Mouse (Mus musculus) midbrain, embryonic 10.5 days (tissue): Measurements from ENCODE around the gene Utrn. TPM values are rescaled to one million over a fixed set of nuclear protein-coding genes. Genes with fewer than 3 reads are reported as not detected.

Source experiments
- DNase-seq: peaks from one replicate; pipeline ENCODE4 v3.0.0-alpha.2; 2017; ENCODE audit warnings: low spot score
- H3K27ac ChIP-seq: fragments of 300-500 bp; sonication (generic); replicated peaks from 2 replicates; pipeline ENCODE4 v1.5.1; 2016; ENCODE audit warnings: mild to moderate bottlenecking
- H3K27me3 ChIP-seq: fragments of 300-500 bp; sonication (generic); 2 replicates; pipeline ENCODE4 v1.6.1; 2016; ENCODE audit warnings: low read depth, mild to moderate bottlenecking; ENCODE audit not compliant: poor library complexity, severe bottlenecking
- H3K36me3 ChIP-seq: fragments of 300-500 bp; sonication (generic); 2 replicates; pipeline ENCODE4 v1.6.1; 2016; ENCODE audit warnings: mild to moderate bottlenecking, moderate library complexity
- H3K4me1 ChIP-seq: fragments of 300-500 bp; sonication (generic); 2 replicates; pipeline ENCODE4 v1.6.1; 2016
- H3K4me3 ChIP-seq: fragments of 300-500 bp; sonication (generic); 2 replicates; pipeline ENCODE4 v1.5.1; 2016; ENCODE audit warnings: mild to moderate bottlenecking, moderate library complexity
- H3K9me3 ChIP-seq: fragments of 300-500 bp; sonication (generic); replicated peaks from 2 replicates; pipeline ENCODE4 v1.6.1; 2016; ENCODE audit warnings: mild to moderate bottlenecking
- WGBS: fragments of 180-500 bp; shearing (Covaris S2); methylation state at CpG from one replicate; pipeline ENCODE4 v1.1.7; 2016; 5-methylcytosine and 5-hydroxymethylcytosine counted together
- polyA plus RNA-seq: library from polyadenylated mRNA; unstranded; fragments of >200 nt; fragmentation: Nextera tagmentation; extraction: Ambion mirVana; gene quantifications from 2 replicates; pipeline ENCODE4 v1.2.1, GENCODE M21; 2016

Gene Utrn
- polyA plus RNA-seq, 1 experiment from 2014 or later: 38.8 TPM

DNA sequence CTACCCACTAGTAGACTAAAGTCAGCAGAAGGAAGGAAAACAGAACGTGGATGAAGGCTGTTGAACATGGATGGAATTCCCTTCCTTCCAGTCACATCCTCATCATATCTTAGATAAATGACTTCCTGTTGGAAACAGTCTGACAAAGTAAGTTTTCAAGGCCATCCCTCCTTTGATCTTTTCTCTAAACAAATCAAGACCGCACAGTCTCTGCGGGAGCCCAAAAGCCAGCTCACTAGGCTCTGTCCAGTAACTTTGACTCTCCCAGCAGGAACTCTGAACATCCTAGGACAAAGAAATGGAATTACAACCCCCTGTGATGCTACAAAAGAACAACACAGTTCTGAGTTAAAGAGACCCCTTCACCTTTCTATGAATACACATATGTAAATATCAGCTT lies 106.5 kb downstream of the Utrn start:
- Histone ChIP-seq H3K4me3 (no peak overlapping the region), H3K9me3 (peaks cover 5% of the 10 kb centered on the region; the same call in 1 of the 2 replicates), H3K27me3 (no peaks in the 10 kb centered on the region), H3K4me1 (no peaks in the 10 kb centered on the region), H3K27ac (no peak overlapping the region), H3K36me3 (no peaks in the 10 kb centered on the region)
- no peak for DNase-seq
- WGBS: 57% methylated on average over 3 of the region's 3 CpGs

GRCm38 (mm10) chr10:12758702-12758988 lies 110.5 kb downstream of the Utrn start:
- Histone ChIP-seq H3K36me3 (no peaks in the 10 kb centered on the region), H3K4me1 (no peaks in the 10 kb centered on the region), H3K9me3 (no peaks in the 10 kb centered on the region), H3K27ac (no peak overlapping the region), H3K27me3 (no peaks in the 10 kb centered on the region), H3K4me3 (no peak overlapping the region)
- DNase-seq: no peak
- 85% methylated on average over 6 of the region's 6 CpGs for WGBS

DNA sequence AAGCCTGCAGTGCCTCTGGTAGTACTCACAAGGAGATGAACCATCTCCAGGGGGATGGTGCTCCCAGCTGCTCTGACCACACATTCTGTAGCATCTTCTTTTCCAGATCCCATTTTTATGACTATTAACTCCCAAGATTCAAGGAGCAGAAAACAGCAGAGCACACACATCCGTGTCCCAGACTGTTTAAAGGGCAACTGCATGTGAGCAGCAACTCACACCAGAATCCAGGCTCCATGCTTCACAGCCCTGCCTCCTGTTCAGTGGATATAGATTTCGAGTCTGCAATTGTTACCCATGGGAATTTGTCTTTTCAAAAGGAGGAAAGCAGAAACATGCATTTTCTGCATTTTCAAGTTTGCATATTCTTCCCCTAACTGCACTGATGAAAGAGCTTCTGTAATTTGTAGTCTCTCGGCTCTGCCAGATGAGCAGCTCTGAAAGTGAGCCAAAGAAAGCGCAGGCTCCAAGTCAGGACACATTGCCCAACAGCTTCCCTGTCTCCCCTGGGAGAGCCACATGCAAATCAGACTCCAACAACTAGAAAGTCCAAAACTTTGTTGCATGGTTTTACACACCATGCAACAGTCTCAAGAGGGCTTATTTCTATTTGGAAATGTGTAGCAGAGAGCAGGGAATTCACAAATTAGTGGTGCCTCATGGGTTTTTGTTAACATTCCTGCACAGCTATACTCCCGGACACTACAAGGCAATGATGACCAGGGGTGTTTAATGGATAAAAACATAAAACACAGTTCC lies 111.0 kb downstream of the Utrn start:
- H3K36me3 ChIP-seq: no peaks in the 10 kb centered on the region
- H3K4me1 ChIP-seq: no peaks in the 10 kb centered on the region
- H3K9me3 ChIP-seq: no peaks in the 10 kb centered on the region
- no peak overlapping the region for H3K27ac ChIP-seq
- no peak overlapping the region for H3K4me3 ChIP-seq
- 85% methylated on average over 5 of the region's 5 CpGs for WGBS
- DNase-seq: no peak
- no peaks in the 10 kb centered on the region for H3K27me3 ChIP-seq

- Histone ChIP-seq H3K4me3 (no peak overlapping the region), H3K27me3 (no peaks in the 10 kb centered on the region), H3K4me1 (no peaks in the 10 kb centered on the region), H3K27ac (no peak overlapping the region), H3K9me3 (no peaks in the 10 kb centered on the region), H3K36me3 (no peaks in the 10 kb centered on the region)
- 93% methylated on average over 4 of the region's 4 CpGs for whole genome bisulfite sequencing
- no peak for DNase-seq
Measured at GRCm38 (mm10) chr10:12756692-12757091, 112.5 kb downstream of the Utrn start.

DNA sequence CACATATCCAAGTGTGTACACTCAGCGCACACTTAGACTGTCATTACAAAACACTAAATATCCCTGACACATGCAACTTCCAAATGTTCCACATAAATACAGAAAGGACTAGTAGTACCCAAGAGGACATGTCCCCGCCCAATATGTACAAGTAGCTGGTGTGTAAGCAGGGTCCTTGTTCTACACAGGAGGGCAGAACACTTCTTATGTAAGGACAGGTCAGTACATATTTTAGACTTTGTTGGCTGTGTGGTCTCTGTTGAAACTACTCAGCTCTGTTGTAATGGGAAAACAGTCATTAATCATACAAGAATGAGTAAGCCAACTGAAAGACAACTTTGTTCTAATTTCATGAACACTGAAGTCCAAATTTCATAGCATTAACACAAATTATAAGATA lies 114.3 kb downstream of the Utrn start:
- Histone ChIP-seq H3K9me3 (no peaks in the 10 kb centered on the region), H3K27me3 (no peaks in the 10 kb centered on the region)
- WGBS: 90% methylated on average over 2 of the region's 2 CpGs

DNA sequence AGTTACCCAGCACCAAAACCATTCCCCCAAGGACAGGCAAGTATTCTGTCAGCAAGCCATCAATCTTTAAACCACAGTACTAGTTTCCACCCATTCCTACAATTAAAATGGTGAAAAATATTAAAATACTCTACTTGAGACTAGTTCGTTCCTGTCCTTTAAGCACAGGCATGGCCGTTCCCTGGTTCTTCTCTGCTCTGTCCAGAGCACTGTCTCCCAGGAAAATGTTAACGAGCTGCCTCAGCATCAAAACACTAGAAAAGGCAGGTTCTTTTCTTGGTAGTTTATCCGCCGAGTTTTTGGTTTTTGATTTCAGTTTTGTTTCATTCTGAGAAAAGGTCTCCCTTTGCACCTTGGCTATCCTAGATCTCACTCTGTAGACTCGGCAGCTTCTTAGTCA lies 115.0 kb downstream of the Utrn start:
- Histone ChIP-seq H3K36me3 (peaks cover 8% of the 10 kb centered on the region), H3K9me3 (no peaks in the 10 kb centered on the region), H3K27me3 (no peaks in the 10 kb centered on the region), H3K4me1 (no peaks in the 10 kb centered on the region), H3K4me3 (no peak overlapping the region), H3K27ac (no peak overlapping the region)
- DNase-seq: no peak
- WGBS: 92% methylated on average over 6 of the region's 6 CpGs

More for the DNA sequence above, 114.3 kb downstream of the Utrn start:
- no peak for DNase-seq
- H3K36me3 ChIP-seq: peaks cover under 1% of the 10 kb centered on the region
- H3K27ac ChIP-seq: no peak overlapping the region
- no peak overlapping the region for H3K4me3 ChIP-seq
- H3K4me1 ChIP-seq: no peaks in the 10 kb centered on the region

DNA sequence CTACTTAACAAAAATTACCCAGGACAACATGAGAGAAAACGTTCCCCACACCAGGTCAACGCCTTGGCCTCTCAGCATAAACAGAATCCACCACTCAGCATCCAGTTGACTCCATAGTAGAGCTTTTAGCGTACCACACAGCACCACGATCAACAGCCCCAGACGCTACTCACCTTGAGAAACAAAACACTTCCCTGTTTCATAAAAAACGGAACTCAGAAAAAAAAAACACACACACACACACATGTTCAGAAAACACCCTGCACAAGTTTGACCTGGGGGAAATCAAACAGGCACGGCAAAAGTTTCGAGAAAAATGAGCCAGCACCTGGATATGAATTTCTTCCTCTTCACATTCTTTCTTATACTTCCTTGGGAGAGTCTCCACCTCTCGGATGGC lies 125.4 kb downstream of the Utrn start:
- no peaks in the 10 kb centered on the region for H3K27me3 ChIP-seq
- no peaks in the 10 kb centered on the region for H3K9me3 ChIP-seq
- 91% methylated on average over 9 of the region's 9 CpGs for WGBS
- no peak for DNase-seq
- peaks cover 11% of the 10 kb centered on the region for H3K36me3 ChIP-seq
- no peak overlapping the region for H3K27ac ChIP-seq
- no peak overlapping the region for H3K4me3 ChIP-seq
- H3K4me1 ChIP-seq: no peaks in the 10 kb centered on the region

GRCm38 (mm10) chr10:12739302-12739987 lies 129.7 kb downstream of the Utrn start:
- no peaks in the 10 kb centered on the region for H3K9me3 ChIP-seq
- peaks cover 38% of the 10 kb centered on the region for H3K36me3 ChIP-seq
- no peak for DNase-seq
- no peaks in the 10 kb centered on the region for H3K4me1 ChIP-seq
- H3K27me3 ChIP-seq: no peaks in the 10 kb centered on the region
- H3K4me3 ChIP-seq: no peak overlapping the region
- 92% methylated on average over 13 of the region's 13 CpGs for WGBS
- H3K27ac ChIP-seq: no peak overlapping the region

- Histone ChIP-seq H3K36me3 (peaks cover 51% of the 10 kb centered on the region), H3K4me3 (no peak overlapping the region)
Measured at GRCm38 (mm10) chr10:12737926-12738325, 131.2 kb downstream of the Utrn start.

DNA sequence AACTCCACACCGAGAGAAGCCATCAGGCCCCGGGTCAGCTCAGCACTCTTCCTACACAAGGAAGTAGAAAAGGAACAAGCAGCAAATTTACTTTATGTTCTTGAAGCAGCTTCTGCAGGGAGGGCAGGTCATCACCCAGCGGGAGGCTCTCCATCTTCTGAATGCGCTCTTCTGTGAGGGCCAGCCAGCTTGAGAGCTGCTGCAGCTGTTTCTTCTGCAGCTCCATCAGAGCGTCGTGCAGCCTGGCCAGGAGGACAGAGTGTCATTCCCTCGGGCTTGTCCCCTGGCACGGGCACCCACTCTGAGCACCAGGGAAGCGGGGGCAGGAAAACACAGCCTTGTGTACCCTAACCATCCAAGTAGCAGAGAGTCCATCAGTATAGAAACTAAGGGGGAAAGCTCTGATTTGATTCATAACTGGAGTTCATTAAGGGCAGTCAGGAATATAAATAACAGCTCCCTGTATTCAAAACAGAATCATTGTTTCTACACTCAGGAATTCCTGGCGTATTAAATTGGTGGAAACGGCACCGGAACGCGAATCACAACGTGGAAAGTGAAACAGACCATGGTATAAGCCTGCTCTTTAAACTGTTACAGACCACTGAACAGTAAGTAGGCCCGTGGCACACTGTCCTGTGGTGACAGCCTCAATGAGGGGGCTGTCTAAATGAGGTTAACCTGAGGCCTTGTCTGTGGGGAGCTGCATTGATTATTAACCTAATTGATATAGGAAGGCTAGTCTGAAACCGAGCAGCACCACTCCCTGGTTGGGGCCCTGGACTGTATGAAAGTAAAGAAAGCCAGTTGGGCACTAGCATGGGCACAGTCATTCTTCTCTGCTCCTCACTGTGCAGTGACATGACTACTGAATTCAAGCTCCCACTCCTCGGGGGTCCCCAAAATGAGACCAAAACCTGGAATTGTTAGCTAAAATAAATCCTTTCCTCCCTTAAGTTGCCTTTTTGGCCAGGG lies 132.0 kb downstream of the Utrn start:
- DNase-seq: no peak
- peaks cover 51% of the 10 kb centered on the region for H3K36me3 ChIP-seq
- no peaks in the 10 kb centered on the region for H3K4me1 ChIP-seq
- WGBS: 78% methylated on average over 18 of the region's 18 CpGs
- no peaks in the 10 kb centered on the region for H3K9me3 ChIP-seq
- H3K27ac ChIP-seq: no peak overlapping the region
- no peaks in the 10 kb centered on the region for H3K27me3 ChIP-seq
- H3K4me3 ChIP-seq: no peak overlapping the region

More at GRCm38 (mm10) chr10:12737926-12738325, 131.2 kb downstream of the Utrn start:
- WGBS: 89% methylated on average over 9 of the region's 9 CpGs
- H3K4me1 ChIP-seq: no peaks in the 10 kb centered on the region
- no peak overlapping the region for H3K27ac ChIP-seq
- no peak for DNase-seq
- no peaks in the 10 kb centered on the region for H3K9me3 ChIP-seq
- H3K27me3 ChIP-seq: no peaks in the 10 kb centered on the region

- DNase-seq: no peak
- H3K9me3 ChIP-seq: no peaks in the 10 kb centered on the region
- peaks cover 52% of the 10 kb centered on the region for H3K36me3 ChIP-seq
- WGBS: 100% methylated on average over 1 of the region's 1 CpGs
- H3K4me3 ChIP-seq: no peak overlapping the region
- H3K4me1 ChIP-seq: peaks cover 2% of the 10 kb centered on the region; the same call in 1 of the 2 replicates
- no peaks in the 10 kb centered on the region for H3K27me3 ChIP-seq
- no peak overlapping the region for H3K27ac ChIP-seq
Measured at GRCm38 (mm10) chr10:12735695-12736094, 133.5 kb downstream of the Utrn start.

DNA sequence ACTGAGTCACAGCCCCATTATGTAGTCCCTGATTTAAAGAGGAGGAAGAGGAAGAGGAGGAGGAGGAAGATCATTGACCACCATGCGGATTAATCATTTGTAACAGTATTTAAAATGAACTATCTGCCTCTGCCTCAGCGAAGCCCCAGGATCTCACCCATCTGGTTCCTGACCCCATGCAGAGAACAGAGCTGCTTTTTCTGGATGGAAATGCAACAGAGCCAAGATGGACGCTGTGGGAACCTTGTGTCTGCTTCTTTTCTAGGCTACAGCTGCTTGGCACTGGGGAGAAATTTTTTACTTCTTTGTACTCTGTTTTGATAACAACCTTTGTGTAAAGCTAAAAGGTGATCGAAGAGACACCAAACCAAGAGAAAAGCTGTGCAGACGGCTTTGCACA lies 137.7 kb downstream of the Utrn start:
- Histone ChIP-seq H3K36me3 (peaks cover 52% of the 10 kb centered on the region), H3K4me1 (peaks cover 6% of the 10 kb centered on the region), H3K27ac (no peak overlapping the region), H3K9me3 (no peaks in the 10 kb centered on the region), H3K27me3 (no peaks in the 10 kb centered on the region), H3K4me3 (no peak overlapping the region)
- no peak for DNase-seq
- 78% methylated on average over 5 of the region's 5 CpGs for WGBS
